Mouse (Mus musculus): ENCODE measurements around the gene Actg1.
A peak's percentile ranks its signal among the peaks of the same experiment; 100 is the strongest.

Actg1 gene

GRCm38 (mm10) chr11:120347791-120348683 lies at the start of gene Actg1:
TSS of gene Actg1 (minus strand) at chr11:120348542.
- peak; percentile 88 for DNase-seq (ENCODE audit: low read depth, low spot score)

GRCm38 (mm10) chr11:120397602-120398001 lies 49.3 kb upstream of the Actg1 start:
- DNase-seq (ENCODE audit: low read depth, low spot score): no peak

- DNase-seq (ENCODE audit: low read depth, low spot score): no peak
These were observed 47.3 kb upstream of the Actg1 start for GRCm38 (mm10) chr11:120395661-120396060.

GRCm38 (mm10) chr11:120388580-120388979 lies 40.2 kb upstream of the Actg1 start:
- DNase-seq (ENCODE audit: low read depth, low spot score): no peak

- DNase-seq (ENCODE audit: low read depth, low spot score): no peak
These were observed 38.8 kb upstream of the Actg1 start for GRCm38 (mm10) chr11:120387157-120387556.

GRCm38 (mm10) chr11:120386632-120387031 lies 38.3 kb upstream of the Actg1 start:
- DNase-seq (ENCODE audit: low read depth, low spot score): no peak

GRCm38 (mm10) chr11:120382509-120382908 lies 34.2 kb upstream of the Actg1 start:
- no peak for DNase-seq (ENCODE audit: low read depth, low spot score)

- no peak for DNase-seq (ENCODE audit: low read depth, low spot score)
These were observed 32.8 kb upstream of the Actg1 start for GRCm38 (mm10) chr11:120381157-120381556.

GRCm38 (mm10) chr11:120380271-120380670 lies 31.9 kb upstream of the Actg1 start:
- DNase-seq (ENCODE audit: low read depth, low spot score): no peak

GRCm38 (mm10) chr11:120378611-120379540 lies 30.5 kb upstream of the Actg1 start, which contains the start of gene Faap100:
TSS of gene Faap100 (minus strand) at chr11:120378764.
- peak; percentile 76 for DNase-seq (ENCODE audit: low read depth, low spot score)

- DNase-seq (ENCODE audit: low read depth, low spot score): no peak
These were observed 29.8 kb upstream of the Actg1 start for GRCm38 (mm10) chr11:120378031-120378610.

GRCm38 (mm10) chr11:120377337-120377736 lies 29.0 kb upstream of the Actg1 start:
- no peak for DNase-seq (ENCODE audit: low read depth, low spot score)

GRCm38 (mm10) chr11:120376302-120377160 lies 28.2 kb upstream of the Actg1 start:
- DNase-seq (ENCODE audit: low read depth, low spot score): no peak

- DNase-seq (ENCODE audit: low read depth, low spot score): no peak
These were observed 27.0 kb upstream of the Actg1 start for GRCm38 (mm10) chr11:120375324-120375723.

- DNase-seq (ENCODE audit: low read depth, low spot score): no peak
These were observed 25.7 kb upstream of the Actg1 start for GRCm38 (mm10) chr11:120373820-120374586.

- no peak for DNase-seq (ENCODE audit: low read depth, low spot score)
These were observed 24.7 kb upstream of the Actg1 start for GRCm38 (mm10) chr11:120373025-120373424.

GRCm38 (mm10) chr11:120369656-120370055 lies 21.3 kb upstream of the Actg1 start:
- DNase-seq (ENCODE audit: low read depth, low spot score): no peak

- no peak for DNase-seq (ENCODE audit: low read depth, low spot score)
These were observed 18.2 kb upstream of the Actg1 start for GRCm38 (mm10) chr11:120366443-120367027.

GRCm38 (mm10) chr11:120362891-120363290 lies 14.5 kb upstream of the Actg1 start:
- no peak for DNase-seq (ENCODE audit: low read depth, low spot score)

GRCm38 (mm10) chr11:120361295-120361694 lies 13.0 kb upstream of the Actg1 start, which contains the start of gene Fscn2:
TSS of gene Fscn2 (plus strand) at chr11:120361534.
- DNase-seq (ENCODE audit: low read depth, low spot score): no peak

All from brain, embryonic 18.5 days (tissue).